Mouse (Mus musculus): ENCODE measurements around the gene Pex11g. TPM values are rescaled to one million over a fixed set of nuclear protein-coding genes. Genes with fewer than 3 reads are reported as not detected.

Pex11g gene
- polyA plus RNA-seq, 1 experiment from 2014 or later, result 6.4 TPM

- peak overlapping the region; percentile 63 for H3K4me3 ChIP-seq
- no peaks in the 10 kb centered on the region for H3K9me3 ChIP-seq
- peak overlapping the region; percentile 94 for H3K27ac ChIP-seq
- DNase-seq (ENCODE audit: low spot score), result no peak
- H3K36me3 ChIP-seq, result no peaks in the 10 kb centered on the region
- peaks cover 5% of the 10 kb centered on the region; the same call in 1 of the 2 replicates for H3K4me1 ChIP-seq
- H3K27me3 ChIP-seq (ENCODE audit: insufficient read depth, poor library complexity, severe bottlenecking), result no peaks in the 10 kb centered on the region
- WGBS, result 48% methylated on average over 9 of the region's 9 CpGs
Measured at GRCm38 (mm10) chr8:3467886-3468545, 536 bp upstream of the Pex11g start.

GRCm38 (mm10) chr8:3464309-3464708 is 3.2 kb downstream of the Pex11g start:
- Histone ChIP-seq H3K4me3 (no peak overlapping the region), H3K36me3 (no peaks in the 10 kb centered on the region), H3K27me3 (ENCODE audit: insufficient read depth, poor library complexity, severe bottlenecking) (no peaks in the 10 kb centered on the region), H3K9me3 (no peaks in the 10 kb centered on the region), H3K4me1 (peaks cover 5% of the 10 kb centered on the region; the same call in 1 of the 2 replicates), H3K27ac (no peak overlapping the region)
- no peak for DNase-seq (ENCODE audit: low spot score)
- 57% methylated on average over 5 of the region's 5 CpGs for WGBS

GRCm38 (mm10) chr8:3463248-3463647 is 4.2 kb downstream of the Pex11g start:
- WGBS, result 85% methylated on average over 2 of the region's 2 CpGs
- no peaks in the 10 kb centered on the region for H3K9me3 ChIP-seq

GRCm38 (mm10) chr8:3451992-3452391 is 15.5 kb downstream of the Pex11g start:
- 96% methylated on average over 25 of the region's 25 CpGs for WGBS
- H3K27ac ChIP-seq, result no peak overlapping the region
- H3K9me3 ChIP-seq, result 0 out of 2 replicates have a peak, but pooled peaks cover 5% of the 10 kb centered on the region
- no peak for DNase-seq (ENCODE audit: low spot score)
- H3K4me3 ChIP-seq, result no peak overlapping the region
- peaks cover 87% of the 10 kb centered on the region for H3K36me3 ChIP-seq
- no peaks in the 10 kb centered on the region for H3K4me1 ChIP-seq
- H3K27me3 ChIP-seq (ENCODE audit: insufficient read depth, poor library complexity, severe bottlenecking), result no peaks in the 10 kb centered on the region

More at GRCm38 (mm10) chr8:3463248-3463647, 4.2 kb downstream of the Pex11g start:
- Histone ChIP-seq H3K27me3 (ENCODE audit: insufficient read depth, poor library complexity, severe bottlenecking) (no peaks in the 10 kb centered on the region), H3K36me3 (peaks cover 6% of the 10 kb centered on the region; the same call in 1 of the 2 replicates), H3K27ac (no peak overlapping the region), H3K4me1 (peaks cover 5% of the 10 kb centered on the region; the same call in 1 of the 2 replicates), H3K4me3 (no peak overlapping the region)
- DNase-seq (ENCODE audit: low spot score), result no peak

GRCm38 (mm10) chr8:3450670-3451069 is 16.8 kb downstream of the Pex11g start:
- no peaks in the 10 kb centered on the region for H3K27me3 ChIP-seq (ENCODE audit: insufficient read depth, poor library complexity, severe bottlenecking)
- no peak for DNase-seq (ENCODE audit: low spot score)
- H3K4me1 ChIP-seq, result no peaks in the 10 kb centered on the region
- 0 out of 2 replicates have a peak, but pooled peaks cover 5% of the 10 kb centered on the region for H3K9me3 ChIP-seq
- H3K27ac ChIP-seq, result no peak overlapping the region
- WGBS, result 35% methylated on average over 5 of the region's 5 CpGs
- peaks cover 89% of the 10 kb centered on the region for H3K36me3 ChIP-seq
- no peak overlapping the region for H3K4me3 ChIP-seq

GRCm38 (mm10) chr8:3449226-3449625 is 18.3 kb downstream of the Pex11g start:
- H3K9me3 ChIP-seq, result 0 out of 2 replicates have a peak, but pooled peaks cover 5% of the 10 kb centered on the region
- WGBS, result 84% methylated on average over 2 of the region's 2 CpGs
- H3K4me3 ChIP-seq, result no peak overlapping the region
- H3K4me1 ChIP-seq, result no peaks in the 10 kb centered on the region
- H3K36me3 ChIP-seq, result peaks cover 84% of the 10 kb centered on the region
- no peak for DNase-seq (ENCODE audit: low spot score)
- no peaks in the 10 kb centered on the region for H3K27me3 ChIP-seq (ENCODE audit: insufficient read depth, poor library complexity, severe bottlenecking)
- H3K27ac ChIP-seq, result no peak overlapping the region

GRCm38 (mm10) chr8:3439510-3439909 is 28.0 kb downstream of the Pex11g start:
- H3K36me3 ChIP-seq, result peaks cover 72% of the 10 kb centered on the region
- no peak overlapping the region for H3K27ac ChIP-seq
- DNase-seq (ENCODE audit: low spot score), result no peak
- no peak overlapping the region for H3K4me3 ChIP-seq
- no peaks in the 10 kb centered on the region for H3K4me1 ChIP-seq
- WGBS, result 78% methylated on average over 12 of the region's 12 CpGs
- no peaks in the 10 kb centered on the region for H3K9me3 ChIP-seq
- no peaks in the 10 kb centered on the region for H3K27me3 ChIP-seq (ENCODE audit: insufficient read depth, poor library complexity, severe bottlenecking)

GRCm38 (mm10) chr8:3436492-3436891 is 31.0 kb downstream of the Pex11g start:
- H3K4me1 ChIP-seq, result no peaks in the 10 kb centered on the region
- H3K4me3 ChIP-seq, result no peak overlapping the region
- WGBS, result 80% methylated on average over 6 of the region's 6 CpGs
- no peaks in the 10 kb centered on the region for H3K27me3 ChIP-seq (ENCODE audit: insufficient read depth, poor library complexity, severe bottlenecking)
- peaks cover 90% of the 10 kb centered on the region for H3K36me3 ChIP-seq
- H3K9me3 ChIP-seq, result no peaks in the 10 kb centered on the region; the same call in 1 of the 2 replicates
- no peak overlapping the region for H3K27ac ChIP-seq
- DNase-seq (ENCODE audit: low spot score), result no peak

- Histone ChIP-seq H3K27me3 (ENCODE audit: insufficient read depth, poor library complexity, severe bottlenecking) (no peaks in the 10 kb centered on the region), H3K9me3 (no peaks in the 10 kb centered on the region; the same call in 1 of the 2 replicates), H3K4me1 (no peaks in the 10 kb centered on the region), H3K36me3 (peaks cover 69% of the 10 kb centered on the region), H3K4me3 (no peak overlapping the region), H3K27ac (no peak overlapping the region)
- DNase-seq (ENCODE audit: low spot score), result no peak
- 83% methylated on average over 3 of the region's 3 CpGs for WGBS
Measured at GRCm38 (mm10) chr8:3431113-3431512, 36.4 kb downstream of the Pex11g start.

- DNase-seq (ENCODE audit: low spot score), result no peak
- H3K9me3 ChIP-seq, result no peaks in the 10 kb centered on the region; the same call in 1 of the 2 replicates
- H3K4me1 ChIP-seq, result no peaks in the 10 kb centered on the region
- H3K4me3 ChIP-seq, result no peak overlapping the region
- no peaks in the 10 kb centered on the region for H3K27me3 ChIP-seq (ENCODE audit: insufficient read depth, poor library complexity, severe bottlenecking)
- peaks cover 61% of the 10 kb centered on the region for H3K36me3 ChIP-seq
- WGBS, result 73% methylated on average over 2 of the region's 2 CpGs
- no peak overlapping the region for H3K27ac ChIP-seq
Measured at GRCm38 (mm10) chr8:3429966-3430365, 37.5 kb downstream of the Pex11g start.

GRCm38 (mm10) chr8:3428426-3428825 is 39.1 kb downstream of the Pex11g start:
- Histone ChIP-seq H3K9me3 (no peaks in the 10 kb centered on the region; the same call in 1 of the 2 replicates), H3K36me3 (peaks cover 49% of the 10 kb centered on the region), H3K27me3 (ENCODE audit: insufficient read depth, poor library complexity, severe bottlenecking) (no peaks in the 10 kb centered on the region), H3K4me1 (no peaks in the 10 kb centered on the region), H3K4me3 (no peak overlapping the region), H3K27ac (no peak overlapping the region)
- 83% methylated on average over 2 of the region's 2 CpGs for WGBS
- no peak for DNase-seq (ENCODE audit: low spot score)

GRCm38 (mm10) chr8:3426211-3426610 is 41.3 kb downstream of the Pex11g start:
- no peak for DNase-seq (ENCODE audit: low spot score)
- no peak overlapping the region for H3K4me3 ChIP-seq
- H3K9me3 ChIP-seq, result no peaks in the 10 kb centered on the region
- H3K36me3 ChIP-seq, result peaks cover 27% of the 10 kb centered on the region; the same call in 1 of the 2 replicates
- 88% methylated on average over 3 of the region's 3 CpGs for WGBS
- no peak overlapping the region for H3K27ac ChIP-seq
- H3K4me1 ChIP-seq, result peaks cover 10% of the 10 kb centered on the region
- H3K27me3 ChIP-seq (ENCODE audit: insufficient read depth, poor library complexity, severe bottlenecking), result no peaks in the 10 kb centered on the region

- Histone ChIP-seq H3K4me3 (no peak overlapping the region), H3K36me3 (peaks cover 20% of the 10 kb centered on the region; the same call in 1 of the 2 replicates), H3K4me1 (peaks cover 19% of the 10 kb centered on the region), H3K27me3 (ENCODE audit: insufficient read depth, poor library complexity, severe bottlenecking) (no peaks in the 10 kb centered on the region), H3K27ac (no peak overlapping the region), H3K9me3 (no peaks in the 10 kb centered on the region)
- WGBS, result 90% methylated on average over 5 of the region's 5 CpGs
- DNase-seq (ENCODE audit: low spot score), result no peak
Measured at GRCm38 (mm10) chr8:3425217-3425616, 42.3 kb downstream of the Pex11g start.

Data from heart, embryonic 10.5 days (tissue).